Mouse (Mus musculus): Measurements from ENCODE around the gene Gpr107. TPM values are rescaled to one million over a fixed set of nuclear protein-coding genes. Genes with fewer than 3 reads are reported as not detected.
A peak's percentile ranks its signal among the peaks of the same experiment; 100 is the strongest.

Gpr107 gene
- polyA plus RNA-seq (2015; fragmentation: Nextera tagmentation; extraction: Ambion mirVana), result 46.8 and 48.3 TPM in 2 replicates

GRCm38 (mm10) chr2:31151892-31152812 lies at the start of gene Gpr107:
Gpr107 (plus strand) TSS chr2:31152316.
- Histone ChIP-seq H3K4me2 (replicated peaks; ENCODE audit: low read depth) (peak within 1 kb of the TSS; percentile 73), H3K4me3 (ENCODE audit: low read depth, low read length) (peak within 1 kb of the TSS; percentile 99), H3K36me3 (ENCODE audit: control insufficient read depth, insufficient read depth) (peaks cover 13% of the 10 kb centered on the region), H3K9ac (ENCODE audit: low read depth, low read length) (peak within 1 kb of the TSS; percentile 90), H3K27ac (ENCODE audit: low read depth, low read length) (peak within 1 kb of the TSS; percentile 91), H3K27me3 (replicated peaks; ENCODE audit: control insufficient read depth, insufficient read depth, low read length) (no peaks in the 10 kb centered on the region), H3K4me1 (replicated peaks; ENCODE audit: control insufficient read depth, insufficient read depth, low read length) (0 out of 2 replicates have a peak, but pooled peaks cover 7% of the 10 kb centered on the region), H3K9me3 (ENCODE audit: control insufficient read depth) (no peaks in the 10 kb centered on the region)
- ATAC-seq, result peak; percentile 84
- TF ChIP-seq CTCF (IDR thresholded peaks at IDR 0.05; ENCODE audit: low read depth), result no peak
- WGBS, result under 1% methylated on average over 53 of the region's 53 CpGs

- no peak for TF ChIP-seq CTCF (IDR thresholded peaks at IDR 0.05; ENCODE audit: low read depth)
- Histone ChIP-seq H3K27ac (ENCODE audit: low read depth, low read length) (no peak overlapping the region), H3K4me1 (replicated peaks; ENCODE audit: control insufficient read depth, insufficient read depth, low read length) (0 out of 2 replicates have a peak, but pooled peaks cover 11% of the 10 kb centered on the region), H3K9me3 (ENCODE audit: control insufficient read depth) (no peaks in the 10 kb centered on the region), H3K27me3 (replicated peaks; ENCODE audit: control insufficient read depth, insufficient read depth, low read length) (no peaks in the 10 kb centered on the region), H3K4me2 (replicated peaks; ENCODE audit: low read depth) (no peak overlapping the region), H3K4me3 (ENCODE audit: low read depth, low read length) (no peak overlapping the region), H3K36me3 (ENCODE audit: control insufficient read depth, insufficient read depth) (0 out of 2 replicates have a peak, but pooled peaks cover 5% of the 10 kb centered on the region), H3K9ac (ENCODE audit: low read depth, low read length) (no peak overlapping the region)
- 63% methylated on average over 8 of the region's 8 CpGs for WGBS
- ATAC-seq, result no peak
These were observed 48.8 kb upstream of the Gpr107 start for GRCm38 (mm10) chr2:31103321-31103720.

GRCm38 (mm10) chr2:31105279-31105678 lies 46.8 kb upstream of the Gpr107 start:
- no peak for TF ChIP-seq CTCF (IDR thresholded peaks at IDR 0.05; ENCODE audit: low read depth)
- H3K4me2 ChIP-seq (replicated peaks; ENCODE audit: low read depth), result no peak overlapping the region
- H3K27me3 ChIP-seq (replicated peaks; ENCODE audit: control insufficient read depth, insufficient read depth, low read length), result no peaks in the 10 kb centered on the region
- no peak overlapping the region for H3K4me3 ChIP-seq (ENCODE audit: low read depth, low read length)
- 70% methylated on average over 3 of the region's 3 CpGs for WGBS
- no peaks in the 10 kb centered on the region for H3K36me3 ChIP-seq (ENCODE audit: control insufficient read depth, insufficient read depth)
- ATAC-seq, result no peak
- 0 out of 2 replicates have a peak, but pooled peaks cover 11% of the 10 kb centered on the region for H3K4me1 ChIP-seq (replicated peaks; ENCODE audit: control insufficient read depth, insufficient read depth, low read length)
- no peak overlapping the region for H3K9ac ChIP-seq (ENCODE audit: low read depth, low read length)
- no peaks in the 10 kb centered on the region for H3K9me3 ChIP-seq (ENCODE audit: control insufficient read depth)
- H3K27ac ChIP-seq (ENCODE audit: low read depth, low read length), result no peak overlapping the region

GRCm38 (mm10) chr2:31106004-31106403 lies 46.1 kb upstream of the Gpr107 start:
- no peak overlapping the region for H3K9ac ChIP-seq (ENCODE audit: low read depth, low read length)
- H3K4me2 ChIP-seq (replicated peaks; ENCODE audit: low read depth), result no peak overlapping the region
- H3K9me3 ChIP-seq (ENCODE audit: control insufficient read depth), result no peaks in the 10 kb centered on the region
- H3K27me3 ChIP-seq (replicated peaks; ENCODE audit: control insufficient read depth, insufficient read depth, low read length), result no peaks in the 10 kb centered on the region
- H3K4me1 ChIP-seq (replicated peaks; ENCODE audit: control insufficient read depth, insufficient read depth, low read length), result 0 out of 2 replicates have a peak, but pooled peaks cover 11% of the 10 kb centered on the region
- no peak overlapping the region for H3K4me3 ChIP-seq (ENCODE audit: low read depth, low read length)
- no peak overlapping the region for H3K27ac ChIP-seq (ENCODE audit: low read depth, low read length)
- 91% methylated on average over 3 of the region's 3 CpGs for WGBS
- no peak for TF ChIP-seq CTCF (IDR thresholded peaks at IDR 0.05; ENCODE audit: low read depth)
- H3K36me3 ChIP-seq (ENCODE audit: control insufficient read depth, insufficient read depth), result no peaks in the 10 kb centered on the region
- ATAC-seq, result no peak

- H3K36me3 ChIP-seq (ENCODE audit: control insufficient read depth, insufficient read depth), result no peaks in the 10 kb centered on the region
- H3K4me1 ChIP-seq (replicated peaks; ENCODE audit: control insufficient read depth, insufficient read depth, low read length), result 0 out of 2 replicates have a peak, but pooled peaks cover 11% of the 10 kb centered on the region
- 48% methylated on average over 11 of the region's 11 CpGs for WGBS
- H3K4me3 ChIP-seq (ENCODE audit: low read depth, low read length), result no peak overlapping the region
- H3K27me3 ChIP-seq (replicated peaks; ENCODE audit: control insufficient read depth, insufficient read depth, low read length), result no peaks in the 10 kb centered on the region
- no peak overlapping the region for H3K9ac ChIP-seq (ENCODE audit: low read depth, low read length)
- no peak overlapping the region for H3K4me2 ChIP-seq (replicated peaks; ENCODE audit: low read depth)
- peak overlapping the region; percentile 21; the same call in 1 of the 2 replicates for H3K27ac ChIP-seq (ENCODE audit: low read depth, low read length)
- no peak for ATAC-seq
- H3K9me3 ChIP-seq (ENCODE audit: control insufficient read depth), result no peaks in the 10 kb centered on the region
- no peak for TF ChIP-seq CTCF (IDR thresholded peaks at IDR 0.05; ENCODE audit: low read depth)
These were observed 45.3 kb upstream of the Gpr107 start for GRCm38 (mm10) chr2:31106621-31107320.

GRCm38 (mm10) chr2:31108186-31108585 lies 43.9 kb upstream of the Gpr107 start:
- no peak overlapping the region for H3K27ac ChIP-seq (ENCODE audit: low read depth, low read length)
- TF ChIP-seq CTCF (IDR thresholded peaks at IDR 0.05; ENCODE audit: low read depth), result no peak

More at GRCm38 (mm10) chr2:31108186-31108585, 43.9 kb upstream of the Gpr107 start:
- H3K4me2 ChIP-seq (replicated peaks; ENCODE audit: low read depth), result no peak overlapping the region
- H3K36me3 ChIP-seq (ENCODE audit: control insufficient read depth, insufficient read depth), result no peaks in the 10 kb centered on the region
- no peaks in the 10 kb centered on the region for H3K9me3 ChIP-seq (ENCODE audit: control insufficient read depth)
- WGBS, result 65% methylated on average over 6 of the region's 6 CpGs
- ATAC-seq, result no peak
- H3K27me3 ChIP-seq (replicated peaks; ENCODE audit: control insufficient read depth, insufficient read depth, low read length), result no peaks in the 10 kb centered on the region
- 0 out of 2 replicates have a peak, but pooled peaks cover 11% of the 10 kb centered on the region for H3K4me1 ChIP-seq (replicated peaks; ENCODE audit: control insufficient read depth, insufficient read depth, low read length)
- H3K9ac ChIP-seq (ENCODE audit: low read depth, low read length), result no peak overlapping the region
- H3K4me3 ChIP-seq (ENCODE audit: low read depth, low read length), result no peak overlapping the region

Measured in intestine, postnatal 0 days (tissue).